In genomic region chr17:66755191-66755654, GRCm38 (mm10) we compare ENCODE assay signal across 8 mouse cellular contexts.
A peak's percentile ranks its signal among the peaks of the same experiment; 100 is the strongest.
DNase-seq lines count a peak whose midpoint lies in the region; ATAC-seq and TF ChIP-seq lines count a peak whose summit lies in the region.

No protein-coding gene starts in this region.

- H3K27ac ChIP-seq in embryonic facial prominence, embryonic 10.5 days (replicated peaks), result no peak overlapping the region
- no peak overlapping the region for H3K27ac ChIP-seq in lung, postnatal 0 days (ENCODE audit: low read length)

- peaks cover 15% of the 10 kb centered on the region for H3K4me1 ChIP-seq in embryonic facial prominence, embryonic 10.5 days
- 0 out of 2 replicates have a peak, but pooled peaks cover 3% of the 10 kb centered on the region for H3K4me1 ChIP-seq in lung, postnatal 0 days (ENCODE audit: insufficient read depth, low read depth, low read length)

- no peak overlapping the region for H3K9ac ChIP-seq in lung, postnatal 0 days (replicated peaks; ENCODE audit: low read depth)

- H3K9me3 ChIP-seq in embryonic facial prominence, embryonic 10.5 days, result no peaks in the 10 kb centered on the region
- H3K9me3 ChIP-seq in lung, postnatal 0 days (ENCODE audit: low read length), result no peaks in the 10 kb centered on the region

- TF ChIP-seq CTCF in lung, postnatal 0 days (IDR thresholded peaks at IDR 0.05), result peak; percentile 73

- H3K27me3 ChIP-seq in embryonic facial prominence, embryonic 10.5 days (replicated peaks; ENCODE audit: low read depth, poor library complexity, severe bottlenecking), result no peaks in the 10 kb centered on the region
- no peaks in the 10 kb centered on the region for H3K27me3 ChIP-seq in lung, postnatal 0 days (replicated peaks; ENCODE audit: insufficient read depth, low read length)

- no peak overlapping the region for H3K4me2 ChIP-seq in lung, postnatal 0 days (replicated peaks; ENCODE audit: low read depth, low read length)

- no peaks in the 10 kb centered on the region for H3K36me3 ChIP-seq in embryonic facial prominence, embryonic 10.5 days (replicated peaks)
- peaks cover under 1% of the 10 kb centered on the region; the same call in 1 of the 2 replicates for H3K36me3 ChIP-seq in lung, postnatal 0 days (ENCODE audit: insufficient read depth, low read length)

- H3K4me3 ChIP-seq in embryonic facial prominence, embryonic 10.5 days, result no peak overlapping the region
- H3K4me3 ChIP-seq in lung, postnatal 0 days (ENCODE audit: low read depth, low read length), result no peak overlapping the region

- intact Hi-C loops in heart, postnatal 36 days (cut with DNase I), result loop anchor here (5.0 kb wide), 3 partner anchors 73 to 832 kb away; no protein-coding TSS in a partner anchor

- TF ChIP-seq EP300 in lung, postnatal 0 days (IDR thresholded peaks at IDR 0.05), result no peak

- DNase-seq in urinary bladder, postnatal 14 days (ENCODE audit: low spot score), result peak; percentile 34
- no peak for DNase-seq in urinary bladder, adult 2 months (ENCODE audit: low spot score)
- peak; percentile 63 for DNase-seq in embryonic facial prominence, embryonic 10.5 days (ENCODE audit: low spot score)
- peak; percentile 23 to 39 for DNase-seq in heart, postnatal 36 days
- peak; percentile 54 for DNase-seq in large intestine, adult 2 months (ENCODE audit: low read depth, low spot score)
- DNase-seq in lung, postnatal 0 days (ENCODE audit: low spot score), result peak; percentile 80
- peak; percentile 35 for DNase-seq in right cerebral cortex, adult 18-20 months
- DNase-seq in urinary bladder, adult 18-20 months (ENCODE audit: low spot score in 2 of 2), result no peak

- ATAC-seq in lung, postnatal 0 days, result 0 out of 2 replicates have a peak, but pooled peaks have one; percentile 21

- whole genome bisulfite sequencing in embryonic facial prominence, embryonic 10.5 days, result 18% methylated on average over 3 of the region's 3 CpGs
- WGBS in large intestine, adult 2 months, result 14% methylated on average over 3 of the region's 3 CpGs
- 33% methylated on average over 3 of the region's 3 CpGs for WGBS in lung, postnatal 0 days

Comparison
In these comparisons a context has a peak if more than half of its experiments do, and no peak if none do; other contexts are left out.
1. DNase-seq: peak in urinary bladder, postnatal 14 days (single experiment), embryonic facial prominence, embryonic 10.5 days (single experiment), heart, postnatal 36 days (2 of 2), large intestine, adult 2 months (single experiment), lung, postnatal 0 days (single experiment) and right cerebral cortex, adult 18-20 months (single experiment); none in urinary bladder, adult 2 months (single experiment) and urinary bladder, adult 18-20 months (0 of 2).